Comparison of ENCODE assay signal across 31 mouse cellular contexts in the genomic region with DNA sequence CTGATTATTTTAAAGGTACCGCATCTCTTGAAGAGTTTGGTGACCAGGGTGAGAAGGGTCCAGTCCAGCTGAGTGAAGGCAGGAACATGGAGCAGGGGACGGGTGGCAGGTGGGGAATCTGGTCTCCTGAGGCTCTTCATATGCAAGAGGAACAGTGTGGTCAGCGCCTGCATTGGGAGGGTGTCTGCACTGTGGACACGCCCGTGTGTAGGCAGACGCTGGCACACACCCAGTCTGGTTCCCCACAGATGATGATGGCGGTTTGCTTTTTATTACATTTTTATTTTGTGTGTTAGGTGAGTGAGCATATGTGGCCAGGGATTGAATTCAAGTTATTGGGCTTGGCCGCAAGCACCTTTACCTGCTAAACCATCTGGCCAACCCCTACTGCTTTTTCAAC. TPM values are rescaled to one million over a fixed set of nuclear protein-coding genes. Genes with fewer than 3 reads are reported as not detected.
DNase-seq lines count a peak whose midpoint lies in the region; ATAC-seq and TF ChIP-seq lines count a peak whose summit lies in the region.
"Had no signal": no experiment of that assay in that cellular context is flagged by ENCODE, and none has a peak within 500 bp of the region (broad histone marks: within the 10 kb centered on the region; RNA-seq: fewer than 3 reads in every experiment).

No protein-coding gene starts in this region.

- H3K27ac ChIP-seq in bone marrow, adult 2 months (ENCODE audit: control insufficient read depth, insufficient read depth, low read depth, low read length, poor library complexity) = peak overlapping the region; percentile 80
- peak overlapping the region; percentile 97 for H3K27ac ChIP-seq in liver, embryonic 13.5 days
- H3K27ac ChIP-seq in limb, embryonic 10.5 days = no peak overlapping the region
- H3K27ac ChIP-seq in forebrain, embryonic 15.5 days (replicated peaks) = no peak overlapping the region
- H3K27ac ChIP-seq: embryonic facial prominence, embryonic 12.5 days; forebrain, embryonic 12.5 days; heart, embryonic 10.5 days; heart, embryonic 15.5 days; hindbrain, embryonic 12.5 days; limb, embryonic 13.5 days; midbrain, embryonic 10.5 days; stomach, embryonic 15.5 days had no signal

- peak overlapping the region; percentile 70 for H3K4me2 ChIP-seq in liver, embryonic 13.5 days
- no peak overlapping the region for H3K4me2 ChIP-seq in forebrain, embryonic 15.5 days (replicated peaks)
- H3K4me2 ChIP-seq: embryonic facial prominence, embryonic 12.5 days; forebrain, embryonic 12.5 days; heart, embryonic 15.5 days; hindbrain, embryonic 12.5 days; limb, embryonic 13.5 days; stomach, embryonic 15.5 days had no signal

- H3K36me3 ChIP-seq in erythroblast, embryonic 14.5 days (ENCODE audit: control insufficient read depth) = peaks cover 37% of the 10 kb centered on the region
- no peaks in the 10 kb centered on the region for H3K36me3 ChIP-seq in liver, embryonic 13.5 days
- no peaks in the 10 kb centered on the region for H3K36me3 ChIP-seq in limb, embryonic 10.5 days
- H3K36me3 ChIP-seq in forebrain, embryonic 15.5 days = no peaks in the 10 kb centered on the region
- H3K36me3 ChIP-seq: embryonic facial prominence, embryonic 12.5 days; forebrain, embryonic 12.5 days; heart, embryonic 10.5 days; heart, embryonic 15.5 days; hindbrain, embryonic 12.5 days; limb, embryonic 13.5 days; midbrain, embryonic 10.5 days; stomach, embryonic 15.5 days had no signal

- peak overlapping the region; percentile 5 for H3K4me3 ChIP-seq in bone marrow, adult 2 months (replicated peaks; ENCODE audit: control insufficient read depth, low read depth, low read length)
- H3K4me3 ChIP-seq in erythroblast, embryonic 14.5 days (replicated peaks) = peak overlapping the region; percentile 52
- H3K4me3 ChIP-seq in liver, embryonic 13.5 days (replicated peaks) = peak overlapping the region; percentile 36; the same call in 1 of the 2 replicates
- H3K4me3 ChIP-seq in limb, embryonic 10.5 days = no peak overlapping the region
- H3K4me3 ChIP-seq in forebrain, embryonic 15.5 days = no peak overlapping the region
- H3K4me3 ChIP-seq: embryonic facial prominence, embryonic 12.5 days; forebrain, embryonic 12.5 days; heart, embryonic 10.5 days; heart, embryonic 15.5 days; hindbrain, embryonic 12.5 days; limb, embryonic 13.5 days; midbrain, embryonic 10.5 days; stomach, embryonic 15.5 days had no signal

- 0 out of 2 replicates have a peak, but pooled peaks cover 2% of the 10 kb centered on the region for H3K27me3 ChIP-seq in erythroblast, embryonic 14.5 days (ENCODE audit: control insufficient read depth)
- no peaks in the 10 kb centered on the region for H3K27me3 ChIP-seq in liver, embryonic 13.5 days
- peaks cover 15% of the 10 kb centered on the region for H3K27me3 ChIP-seq in limb, embryonic 10.5 days (ENCODE audit: low read depth, poor library complexity, severe bottlenecking)
- H3K27me3 ChIP-seq in forebrain, embryonic 15.5 days = 0 out of 2 replicates have a peak, but pooled peaks cover 8% of the 10 kb centered on the region
- H3K27me3 ChIP-seq: embryonic facial prominence, embryonic 12.5 days; stomach, embryonic 15.5 days had no signal

- H3K4me1 ChIP-seq in bone marrow, adult 2 months (ENCODE audit: control insufficient read depth, insufficient read depth, low read length) = peaks cover 4% of the 10 kb centered on the region
- H3K4me1 ChIP-seq in erythroblast, embryonic 14.5 days (ENCODE audit: control insufficient read depth) = peaks cover 92% of the 10 kb centered on the region
- H3K4me1 ChIP-seq in liver, embryonic 13.5 days (replicated peaks) = peaks cover 90% of the 10 kb centered on the region
- peaks cover 15% of the 10 kb centered on the region for H3K4me1 ChIP-seq in limb, embryonic 10.5 days
- H3K4me1 ChIP-seq in forebrain, embryonic 15.5 days = peaks cover 4% of the 10 kb centered on the region

- peak; percentile 52; the same call in 1 of the 2 replicates for TF ChIP-seq POLR2A in bone marrow, adult 2 months (IDR thresholded peaks at IDR 0.05; ENCODE audit: borderline replicate concordance, control insufficient read depth, low read depth, low read length)

- H3K9me3 ChIP-seq in erythroblast, embryonic 14.5 days (ENCODE audit: control insufficient read depth, low read length) = no peaks in the 10 kb centered on the region
- no peaks in the 10 kb centered on the region for H3K9me3 ChIP-seq in liver, embryonic 13.5 days (replicated peaks)
- H3K9me3 ChIP-seq in limb, embryonic 10.5 days (replicated peaks) = no peaks in the 10 kb centered on the region
- H3K9me3 ChIP-seq in forebrain, embryonic 15.5 days = no peaks in the 10 kb centered on the region
- H3K9me3 ChIP-seq: embryonic facial prominence, embryonic 12.5 days; forebrain, embryonic 12.5 days; heart, embryonic 10.5 days; heart, embryonic 15.5 days; hindbrain, embryonic 12.5 days; limb, embryonic 13.5 days; midbrain, embryonic 10.5 days; stomach, embryonic 15.5 days had no signal

- peak overlapping the region; percentile 73 for H3K9ac ChIP-seq in liver, embryonic 13.5 days
- H3K9ac ChIP-seq in forebrain, embryonic 15.5 days (replicated peaks) = no peak overlapping the region
- H3K9ac ChIP-seq: embryonic facial prominence, embryonic 12.5 days; forebrain, embryonic 12.5 days; heart, embryonic 15.5 days; hindbrain, embryonic 12.5 days; limb, embryonic 13.5 days; stomach, embryonic 15.5 days had no signal

- peak; percentile 44 for ATAC-seq in liver, embryonic 13.5 days (ENCODE audit: low read depth)
- ATAC-seq in forebrain, embryonic 15.5 days (replicated peaks) = no peak
- ATAC-seq: intestine, postnatal 0 days; midbrain, embryonic 16.5 days had no signal

- peak; percentile 51 for DNase-seq in liver, embryonic 13.5 days
- peak; percentile 58 to 78 for DNase-seq in spleen, postnatal 10 days (ENCODE audit: low spot score in 2 of 2)
- no peak for DNase-seq in limb, embryonic 10.5 days (ENCODE audit: low spot score)
- no peak for DNase-seq in kidney, adult 9 months
- DNase-seq: adrenal gland, postnatal 14 days; cerebellum, adult 8-10 months; cerebellum, postnatal 25 days; embryo, embryonic 11 days; gastrocnemius, postnatal 25 days; heart, adult 11 months; kidney, postnatal 14 days; layer of hippocampus, adult 9-11 months; lung, adult 2 months; lung, postnatal 10 days; right cerebral cortex, postnatal 25 days had no signal

- TF ChIP-seq CTCF in bone marrow, adult 2 months (IDR thresholded peaks at IDR 0.05; ENCODE audit: control insufficient read depth, insufficient read depth, low read length) = no peak

- WGBS in bone marrow, adult 2 months = 53% methylated on average over 8 of the region's 8 CpGs
- WGBS in liver, embryonic 13.5 days (ENCODE audit: insufficient replicate concordance) = 36% methylated on average over 8 of the region's 8 CpGs
- WGBS in limb, embryonic 10.5 days = 88% methylated on average over 8 of the region's 8 CpGs
- 85% methylated on average over 8 of the region's 8 CpGs for WGBS in forebrain, embryonic 15.5 days

RNA-seq across cellular contexts. Expression of gene Carhsp1, which starts 3.6 kb away (rescaled TPM):
- polyA plus RNA-seq in bone marrow, adult 2 months (2011; ENCODE audit: insufficient read depth, insufficient read length, low replicate concordance, missing spikeins) = 66.5 and 76.5 TPM in 2 replicates
- polyA plus RNA-seq in erythroblast, embryonic 14.5 days (2012) = 30.7 and 31.2 TPM in 2 replicates
- 62.4 and 67.1 TPM in 2 replicates for polyA plus RNA-seq in liver, embryonic 13.5 days (2015; fragmentation: Nextera tagmentation; extraction: Ambion mirVana)
- polyA plus RNA-seq in limb, embryonic 10.5 days (2016; fragmentation: Nextera tagmentation; extraction: Ambion mirVana) = 152 and 166 TPM in 2 replicates
- 183 and 199 TPM in 2 replicates for polyA plus RNA-seq in forebrain, embryonic 15.5 days (2015; fragmentation: Nextera tagmentation; extraction: Ambion mirVana)

RNA-seq across cellular contexts. Expression of gene Gm5767, which starts 5.0 kb away (rescaled TPM):
- not detected in 2 replicates for polyA plus RNA-seq in bone marrow, adult 2 months (2011; ENCODE audit: insufficient read depth, insufficient read length, low replicate concordance, missing spikeins)
- polyA plus RNA-seq in erythroblast, embryonic 14.5 days (2012) = not detected in 2 replicates
- not detected in 2 replicates for polyA plus RNA-seq in liver, embryonic 13.5 days (2015; fragmentation: Nextera tagmentation; extraction: Ambion mirVana)
- polyA plus RNA-seq in limb, embryonic 10.5 days (2016; fragmentation: Nextera tagmentation; extraction: Ambion mirVana) = not detected in 2 replicates
- polyA plus RNA-seq in forebrain, embryonic 15.5 days (2015; fragmentation: Nextera tagmentation; extraction: Ambion mirVana) = not detected in 2 replicates
- polyA plus RNA-seq: brain, embryonic 14.5 days; embryonic facial prominence, embryonic 12.5 days; forebrain, embryonic 12.5 days; heart, embryonic 10.5 days; heart, embryonic 15.5 days; hindbrain, embryonic 12.5 days; kidney, embryonic 14.5 days; limb, embryonic 13.5 days; lung, adult 2 months; midbrain, embryonic 10.5 days; midbrain, embryonic 16.5 days; neural tube, embryonic 11.5 days; stomach, embryonic 15.5 days had no signal

RNA-seq across cellular contexts. Expression of gene Tmem186, which starts 38.0 kb away (rescaled TPM):
- 8.0 TPM in 2 replicates for polyA plus RNA-seq in bone marrow, adult 2 months (2011; ENCODE audit: insufficient read depth, insufficient read length, low replicate concordance, missing spikeins)
- 0.31 and 0.35 TPM in 2 replicates for polyA plus RNA-seq in erythroblast, embryonic 14.5 days (2012)
- 11.2 and 11.8 TPM in 2 replicates for polyA plus RNA-seq in liver, embryonic 13.5 days (2015; fragmentation: Nextera tagmentation; extraction: Ambion mirVana)
- polyA plus RNA-seq in limb, embryonic 10.5 days (2016; fragmentation: Nextera tagmentation; extraction: Ambion mirVana) = 22.9 and 26.0 TPM in 2 replicates
- 24.8 and 25.9 TPM in 2 replicates for polyA plus RNA-seq in forebrain, embryonic 15.5 days (2015; fragmentation: Nextera tagmentation; extraction: Ambion mirVana)

RNA-seq across cellular contexts. Expression of gene Pmm2, which starts 38.1 kb away (rescaled TPM):
- 23.4 and 41.4 TPM in 2 replicates for polyA plus RNA-seq in bone marrow, adult 2 months (2011; ENCODE audit: insufficient read depth, insufficient read length, low replicate concordance, missing spikeins)
- 1.6 and 2.7 TPM in 2 replicates for polyA plus RNA-seq in erythroblast, embryonic 14.5 days (2012)
- 37.0 and 38.5 TPM in 2 replicates for polyA plus RNA-seq in liver, embryonic 13.5 days (2015; fragmentation: Nextera tagmentation; extraction: Ambion mirVana)
- 54.6 and 61.2 TPM in 2 replicates for polyA plus RNA-seq in limb, embryonic 10.5 days (2016; fragmentation: Nextera tagmentation; extraction: Ambion mirVana)
- 49.6 and 49.9 TPM in 2 replicates for polyA plus RNA-seq in forebrain, embryonic 15.5 days (2015; fragmentation: Nextera tagmentation; extraction: Ambion mirVana)

Comparison
In these comparisons a context has a peak if more than half of its experiments do, and no peak if none do; other contexts are left out.
1. H3K27ac ChIP-seq: peak in bone marrow, adult 2 months (single experiment) and liver, embryonic 13.5 days (single experiment); none in limb, embryonic 10.5 days (single experiment) and forebrain, embryonic 15.5 days (single experiment).
2. H3K4me3 ChIP-seq: peak in bone marrow, adult 2 months (single experiment), erythroblast, embryonic 14.5 days (single experiment) and liver, embryonic 13.5 days (single experiment); none in limb, embryonic 10.5 days (single experiment) and forebrain, embryonic 15.5 days (single experiment).
3. DNase-seq: peak in liver, embryonic 13.5 days (single experiment) and spleen, postnatal 10 days (2 of 2); none in limb, embryonic 10.5 days (single experiment) and kidney, adult 9 months (single experiment).